Mouse (Mus musculus) splenic B cell, adult 2 months (primary cell): Measurements from ENCODE around the gene Trim38.

Experiments used
- DNase-seq: peaks from one replicate; pipeline ENCODE4 v3.0.0-alpha.2; 2011; ENCODE audit warnings: low read depth, low spot score
- H3K27me3 ChIP-seq: 2 replicates; pipeline ENCODE4 v1.6.1; 2012; ENCODE audit warnings: mild to moderate bottlenecking, low read length, moderate library complexity, mixed read lengths; ENCODE audit not compliant: control insufficient read depth, poor library complexity, insufficient read depth, severe bottlenecking
- H3K36me3 ChIP-seq: 2 replicates; pipeline ENCODE4 v1.6.1; 2012; ENCODE audit warnings: mild to moderate bottlenecking, low read length, moderate library complexity, mixed read lengths; ENCODE audit not compliant: control insufficient read depth, poor library complexity, insufficient read depth, severe bottlenecking

The Trim38 gene

DNA sequence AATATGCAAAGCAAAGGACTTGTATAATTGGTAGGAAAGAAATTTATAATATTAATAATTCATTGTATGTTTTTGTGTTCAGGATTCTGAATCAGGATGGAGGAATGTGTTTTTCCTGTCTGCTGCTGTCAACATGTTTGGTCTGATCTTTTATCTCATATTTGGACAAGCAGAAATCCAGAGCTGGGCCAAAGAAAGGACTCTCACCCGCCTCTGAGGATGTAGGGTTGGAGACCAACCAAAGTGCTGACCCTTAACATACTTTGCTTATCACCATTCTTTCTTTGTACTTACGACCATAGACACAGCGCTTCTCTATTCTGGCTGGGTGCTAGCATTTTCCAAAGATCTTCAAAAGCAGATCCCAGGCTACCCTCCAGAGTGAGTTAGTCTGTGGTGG, 52.5 kb downstream of the Trim38 start:
- no peaks in the 10 kb centered on the region for H3K27me3 ChIP-seq
- no peak for DNase-seq
- H3K36me3 ChIP-seq: no peaks in the 10 kb centered on the region

DNA sequence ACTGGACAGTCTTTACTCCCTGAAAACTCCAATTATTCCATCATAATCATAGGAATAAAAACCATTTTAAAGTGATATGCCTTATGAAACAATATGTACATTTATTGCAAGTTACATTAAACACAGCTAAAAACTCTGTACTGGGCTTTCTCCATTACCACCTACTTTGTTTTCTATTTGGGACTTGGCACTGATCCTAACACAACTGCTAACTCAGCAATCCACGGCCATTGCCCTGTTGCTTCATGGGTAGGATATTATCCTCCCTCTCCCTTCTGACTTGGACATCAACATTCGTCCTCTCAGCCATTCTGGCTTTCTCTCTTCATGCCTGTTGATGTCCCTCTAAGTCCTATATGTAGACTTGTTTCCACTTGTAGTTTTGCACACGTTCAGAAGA, 56.9 kb downstream of the Trim38 start:
- H3K36me3 ChIP-seq: no peaks in the 10 kb centered on the region
- no peak for DNase-seq
- no peaks in the 10 kb centered on the region for H3K27me3 ChIP-seq

DNA sequence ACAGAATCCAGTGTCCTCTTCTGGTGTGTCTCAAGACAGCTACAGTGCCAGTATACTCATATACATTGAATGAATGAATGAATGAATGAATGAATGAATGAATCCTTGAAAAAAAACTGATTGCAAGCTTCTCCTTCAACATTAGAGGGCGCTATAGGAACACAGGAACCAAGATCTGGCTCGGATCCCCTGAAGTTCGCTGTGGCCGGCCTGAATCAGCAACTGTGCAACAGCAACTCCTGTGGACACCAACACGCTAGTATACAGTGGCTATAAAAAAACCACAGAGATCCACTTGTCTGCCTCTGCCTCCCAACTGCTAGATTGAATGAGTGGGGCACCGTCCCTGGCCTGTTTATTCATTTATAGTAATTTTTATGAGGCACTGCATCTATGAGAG, 63.3 kb downstream of the Trim38 start:
- H3K36me3 ChIP-seq: no peaks in the 10 kb centered on the region
- peak; percentile 73 for DNase-seq
- H3K27me3 ChIP-seq: no peaks in the 10 kb centered on the region

DNA sequence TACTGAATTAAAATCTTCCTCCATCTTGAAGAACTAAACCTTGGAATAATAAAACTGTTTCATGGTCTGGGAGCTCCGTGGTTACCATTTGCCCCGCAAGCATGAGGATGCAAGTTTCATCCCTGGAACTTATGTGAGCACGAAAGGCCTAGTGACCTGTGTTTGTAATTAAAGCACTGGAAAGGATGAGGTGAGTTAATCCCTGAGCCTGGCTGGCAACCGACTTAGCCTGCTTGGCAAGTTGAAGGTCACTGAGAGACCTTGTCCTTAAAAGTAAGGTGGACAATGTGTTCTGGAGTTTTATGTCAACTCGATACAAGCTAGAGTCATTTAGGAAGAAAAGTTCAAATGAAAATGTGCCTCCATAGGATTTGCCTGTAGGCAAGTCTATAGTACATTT, 65.1 kb downstream of the Trim38 start:
- DNase-seq: no peak
- H3K27me3 ChIP-seq: no peaks in the 10 kb centered on the region
- no peaks in the 10 kb centered on the region for H3K36me3 ChIP-seq

DNA sequence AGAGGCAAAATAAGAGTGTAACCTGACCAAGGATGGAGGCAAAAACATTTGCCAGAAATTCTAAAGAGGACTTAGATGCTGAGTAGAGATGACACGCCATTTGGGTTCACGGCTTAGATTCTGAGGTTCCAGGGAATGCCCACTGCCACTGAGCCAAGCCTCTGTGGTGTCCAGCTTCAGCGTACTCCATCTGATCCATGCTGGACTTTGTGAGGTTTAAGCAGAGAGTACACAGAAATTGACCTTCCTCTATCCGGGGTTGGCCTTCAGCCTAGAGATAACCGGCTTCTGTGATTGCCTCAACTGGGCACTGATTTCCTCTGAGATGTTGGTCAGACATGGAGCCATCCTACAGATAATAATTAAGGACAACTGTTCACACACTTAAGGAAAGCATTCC, 66.9 kb downstream of the Trim38 start:
- no peak for DNase-seq
- Histone ChIP-seq H3K36me3 (no peaks in the 10 kb centered on the region), H3K27me3 (no peaks in the 10 kb centered on the region)

DNA sequence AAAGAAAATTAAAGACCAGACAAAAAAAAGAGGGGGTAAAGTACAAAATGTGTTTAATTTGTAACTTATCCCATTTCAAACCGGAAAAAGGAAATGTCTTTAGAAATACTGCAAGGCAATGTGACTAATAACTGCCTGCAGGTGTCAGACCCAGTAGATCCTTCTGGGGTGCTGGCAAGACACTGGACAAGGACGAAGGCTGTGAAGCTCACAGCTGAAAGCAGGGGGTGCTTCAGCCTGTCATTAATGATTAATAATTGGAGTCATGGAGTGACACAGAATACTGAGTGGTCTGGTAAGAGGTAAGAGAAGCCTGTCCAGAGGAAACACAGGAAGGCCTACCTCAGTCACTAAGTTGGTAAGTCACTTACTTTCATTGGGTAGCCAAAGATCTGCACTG, 69.6 kb downstream of the Trim38 start, which contains the start of gene Slc17a3:
Gene Slc17a3 (plus strand): TSS at position 127 of the 400 bp plus-strand sequence.
- no peak for DNase-seq
- Histone ChIP-seq H3K27me3 (no peaks in the 10 kb centered on the region), H3K36me3 (no peaks in the 10 kb centered on the region)
